Mouse (Mus musculus) midbrain, embryonic 13.5 days (tissue): Measurements from ENCODE around the gene Stxbp5. TPM values are rescaled to one million over a fixed set of nuclear protein-coding genes. Genes with fewer than 3 reads are reported as not detected.

Source experiments
- ATAC-seq: fragments of 200-750 bp; cut with Nextera tagmentation; 2 replicates; pipeline ENCODE4 v1.8.0; 2017; ENCODE audit warnings: mild to moderate bottlenecking, moderate TSS enrichment, moderate library complexity
- H3K27ac ChIP-seq: fragments of 300-500 bp; sonication (generic); 2 replicates; pipeline ENCODE4 v1.5.1; 2015; ENCODE audit warnings: inconsistent platforms, mild to moderate bottlenecking, moderate library complexity
- H3K27me3 ChIP-seq: fragments of 300-500 bp; sonication (generic); 2 replicates; pipeline ENCODE4 v1.6.1; 2015; ENCODE audit warnings: mild to moderate bottlenecking, inconsistent platforms
- H3K36me3 ChIP-seq: fragments of 300-500 bp; sonication (generic); 2 replicates; pipeline ENCODE4 v1.6.1; 2015; ENCODE audit warnings: mild to moderate bottlenecking, inconsistent platforms
- H3K4me1 ChIP-seq: fragments of 300-500 bp; sonication (generic); replicated peaks from 2 replicates; pipeline ENCODE4 v1.6.1; 2015; ENCODE audit warnings: inconsistent platforms
- H3K4me2 ChIP-seq: fragments of 300-500 bp; sonication (generic); replicated peaks from 2 replicates; pipeline ENCODE4 v1.6.1; 2015; ENCODE audit warnings: moderate library complexity, mild to moderate bottlenecking, inconsistent platforms
- H3K4me3 ChIP-seq: fragments of 300-500 bp; sonication (generic); replicated peaks from 2 replicates; pipeline ENCODE4 v1.5.1; 2015; ENCODE audit warnings: mild to moderate bottlenecking, inconsistent platforms
- H3K9ac ChIP-seq: fragments of 300-500 bp; sonication (generic); replicated peaks from 2 replicates; pipeline ENCODE4 v1.6.1; 2015; ENCODE audit warnings: mild to moderate bottlenecking, inconsistent platforms
- H3K9me3 ChIP-seq: fragments of 300-500 bp; sonication (generic); 2 replicates; pipeline ENCODE4 v1.6.1; 2016; ENCODE audit warnings: mild to moderate bottlenecking, inconsistent platforms
- WGBS: fragments of 180-500 bp; shearing (Covaris S2); methylation state at CpG from one replicate; pipeline ENCODE4 v1.1.7; 2015; 5-methylcytosine and 5-hydroxymethylcytosine counted together
- polyA plus RNA-seq: library from polyadenylated mRNA; unstranded; fragments of >200 nt; fragmentation: Nextera tagmentation; extraction: Ambion mirVana; gene quantifications from 2 replicates; pipeline ENCODE4 v1.2.1, GENCODE M21; 2015

The Stxbp5 gene
- polyA plus RNA-seq, 1 experiment from 2014 or later, result 7.1 TPM

GRCm38 (mm10) chr10:9846408-9846807, 54.5 kb downstream of the Stxbp5 start:
- no peaks in the 10 kb centered on the region for H3K9me3 ChIP-seq
- no peak overlapping the region for H3K27ac ChIP-seq
- H3K9ac ChIP-seq, result no peak overlapping the region
- no peaks in the 10 kb centered on the region for H3K27me3 ChIP-seq
- no peak overlapping the region for H3K4me2 ChIP-seq
- no peak overlapping the region for H3K4me3 ChIP-seq
- H3K4me1 ChIP-seq, result no peaks in the 10 kb centered on the region
- WGBS, result 96% methylated on average over 4 of the region's 4 CpGs
- ATAC-seq, result 0 out of 2 replicates have a peak, but pooled peaks have one; percentile 27
- peaks cover 8% of the 10 kb centered on the region for H3K36me3 ChIP-seq

GRCm38 (mm10) chr10:9839408-9839807, 61.5 kb downstream of the Stxbp5 start:
- Histone ChIP-seq H3K9ac (no peak overlapping the region), H3K27ac (no peak overlapping the region), H3K4me3 (no peak overlapping the region), H3K27me3 (no peaks in the 10 kb centered on the region), H3K9me3 (no peaks in the 10 kb centered on the region), H3K4me1 (no peaks in the 10 kb centered on the region), H3K36me3 (0 out of 2 replicates have a peak, but pooled peaks cover 7% of the 10 kb centered on the region), H3K4me2 (no peak overlapping the region)
- 59% methylated on average over 7 of the region's 7 CpGs for WGBS
- no peak for ATAC-seq

- H3K4me1 ChIP-seq, result no peaks in the 10 kb centered on the region
- ATAC-seq, result no peak
- H3K27me3 ChIP-seq, result no peaks in the 10 kb centered on the region
- H3K27ac ChIP-seq, result no peak overlapping the region
- H3K4me2 ChIP-seq, result no peak overlapping the region
- peaks cover 16% of the 10 kb centered on the region; the same call in 1 of the 2 replicates for H3K36me3 ChIP-seq
- H3K9ac ChIP-seq, result no peak overlapping the region
- no peaks in the 10 kb centered on the region for H3K9me3 ChIP-seq
- 85% methylated on average over 4 of the region's 4 CpGs for WGBS
- H3K4me3 ChIP-seq, result no peak overlapping the region
Measured at GRCm38 (mm10) chr10:9834986-9835385, 65.9 kb downstream of the Stxbp5 start.

GRCm38 (mm10) chr10:9832937-9833336, 67.9 kb downstream of the Stxbp5 start:
- 85% methylated on average over 4 of the region's 4 CpGs for WGBS
- H3K27ac ChIP-seq, result no peak overlapping the region
- no peak for ATAC-seq

GRCm38 (mm10) chr10:9829744-9830143, 71.1 kb downstream of the Stxbp5 start:
- Histone ChIP-seq H3K27me3 (no peaks in the 10 kb centered on the region), H3K9me3 (no peaks in the 10 kb centered on the region), H3K36me3 (peaks cover 12% of the 10 kb centered on the region; the same call in 1 of the 2 replicates), H3K4me2 (no peak overlapping the region), H3K4me1 (no peaks in the 10 kb centered on the region), H3K9ac (no peak overlapping the region), H3K4me3 (no peak overlapping the region), H3K27ac (no peak overlapping the region)
- no peak for ATAC-seq
- WGBS, result 92% methylated on average over 3 of the region's 3 CpGs

More at GRCm38 (mm10) chr10:9832937-9833336, 67.9 kb downstream of the Stxbp5 start:
- no peak overlapping the region for H3K4me2 ChIP-seq
- peaks cover 16% of the 10 kb centered on the region; the same call in 1 of the 2 replicates for H3K36me3 ChIP-seq
- H3K9ac ChIP-seq, result no peak overlapping the region
- H3K4me1 ChIP-seq, result no peaks in the 10 kb centered on the region
- H3K9me3 ChIP-seq, result no peaks in the 10 kb centered on the region
- no peak overlapping the region for H3K4me3 ChIP-seq
- H3K27me3 ChIP-seq, result no peaks in the 10 kb centered on the region

- ATAC-seq, result no peak
- WGBS, result 65% methylated on average over 6 of the region's 6 CpGs
Measured at GRCm38 (mm10) chr10:9821299-9821698, 79.6 kb downstream of the Stxbp5 start.

GRCm38 (mm10) chr10:9818574-9818973, 82.3 kb downstream of the Stxbp5 start:
- ATAC-seq, result no peak
- no peak overlapping the region for H3K4me3 ChIP-seq
- H3K9ac ChIP-seq, result no peak overlapping the region
- H3K27me3 ChIP-seq, result no peaks in the 10 kb centered on the region
- H3K4me1 ChIP-seq, result no peaks in the 10 kb centered on the region
- 92% methylated on average over 7 of the region's 7 CpGs for WGBS
- H3K9me3 ChIP-seq, result no peaks in the 10 kb centered on the region
- no peak overlapping the region for H3K27ac ChIP-seq
- no peaks in the 10 kb centered on the region for H3K36me3 ChIP-seq
- no peak overlapping the region for H3K4me2 ChIP-seq

More at GRCm38 (mm10) chr10:9821299-9821698, 79.6 kb downstream of the Stxbp5 start:
- Histone ChIP-seq H3K4me1 (no peaks in the 10 kb centered on the region), H3K4me3 (no peak overlapping the region), H3K9me3 (no peaks in the 10 kb centered on the region), H3K9ac (no peak overlapping the region), H3K4me2 (no peak overlapping the region), H3K27ac (no peak overlapping the region), H3K27me3 (no peaks in the 10 kb centered on the region), H3K36me3 (no peaks in the 10 kb centered on the region)

GRCm38 (mm10) chr10:9813926-9814325, 87.0 kb downstream of the Stxbp5 start:
- H3K36me3 ChIP-seq, result no peaks in the 10 kb centered on the region
- H3K4me2 ChIP-seq, result no peak overlapping the region
- no peaks in the 10 kb centered on the region for H3K4me1 ChIP-seq
- no peak overlapping the region for H3K9ac ChIP-seq
- no peaks in the 10 kb centered on the region for H3K27me3 ChIP-seq
- WGBS, result 82% methylated on average over 4 of the region's 4 CpGs
- H3K4me3 ChIP-seq, result no peak overlapping the region
- no peak overlapping the region for H3K27ac ChIP-seq
- peak; percentile 89 for ATAC-seq
- no peaks in the 10 kb centered on the region for H3K9me3 ChIP-seq

- no peak overlapping the region for H3K9ac ChIP-seq
- 88% methylated on average over 2 of the region's 2 CpGs for WGBS
- H3K4me1 ChIP-seq, result no peaks in the 10 kb centered on the region
- no peak for ATAC-seq
- no peak overlapping the region for H3K27ac ChIP-seq
- no peak overlapping the region for H3K4me2 ChIP-seq
- no peaks in the 10 kb centered on the region for H3K9me3 ChIP-seq
- H3K36me3 ChIP-seq, result peaks cover 5% of the 10 kb centered on the region; the same call in 1 of the 2 replicates
- H3K27me3 ChIP-seq, result no peaks in the 10 kb centered on the region
- H3K4me3 ChIP-seq, result no peak overlapping the region
Measured at GRCm38 (mm10) chr10:9807596-9807995, 93.3 kb downstream of the Stxbp5 start.

- WGBS, result 42% methylated on average over 3 of the region's 3 CpGs
- Histone ChIP-seq H3K27me3 (no peaks in the 10 kb centered on the region), H3K4me1 (no peaks in the 10 kb centered on the region), H3K4me2 (no peak overlapping the region), H3K36me3 (peaks cover 5% of the 10 kb centered on the region; the same call in 1 of the 2 replicates), H3K4me3 (no peak overlapping the region), H3K9ac (no peak overlapping the region), H3K9me3 (no peaks in the 10 kb centered on the region), H3K27ac (no peak overlapping the region)
- no peak for ATAC-seq
Measured at GRCm38 (mm10) chr10:9805341-9805740, 95.5 kb downstream of the Stxbp5 start.

- Histone ChIP-seq H3K36me3 (peaks cover 9% of the 10 kb centered on the region; the same call in 1 of the 2 replicates), H3K27me3 (no peaks in the 10 kb centered on the region), H3K4me1 (no peaks in the 10 kb centered on the region), H3K9ac (no peak overlapping the region), H3K9me3 (no peaks in the 10 kb centered on the region), H3K27ac (no peak overlapping the region), H3K4me3 (no peak overlapping the region), H3K4me2 (no peak overlapping the region)
- no peak for ATAC-seq
- 19% methylated on average over 2 of the region's 2 CpGs for WGBS
Measured at GRCm38 (mm10) chr10:9803126-9803525, 97.8 kb downstream of the Stxbp5 start.

GRCm38 (mm10) chr10:9801571-9801970, 99.3 kb downstream of the Stxbp5 start:
- Histone ChIP-seq H3K9me3 (no peaks in the 10 kb centered on the region), H3K27ac (no peak overlapping the region), H3K27me3 (no peaks in the 10 kb centered on the region), H3K4me1 (no peaks in the 10 kb centered on the region), H3K4me3 (no peak overlapping the region), H3K36me3 (peaks cover 22% of the 10 kb centered on the region), H3K9ac (no peak overlapping the region), H3K4me2 (no peak overlapping the region)
- 44% methylated on average over 1 of the region's 1 CpGs for WGBS
- ATAC-seq, result no peak

- no peak for ATAC-seq
- Histone ChIP-seq H3K36me3 (peaks cover 29% of the 10 kb centered on the region), H3K9ac (no peak overlapping the region), H3K27me3 (no peaks in the 10 kb centered on the region), H3K4me3 (no peak overlapping the region), H3K27ac (no peak overlapping the region), H3K9me3 (no peaks in the 10 kb centered on the region), H3K4me1 (no peaks in the 10 kb centered on the region), H3K4me2 (no peak overlapping the region)
- WGBS, result 77% methylated on average over 1 of the region's 1 CpGs
Measured at GRCm38 (mm10) chr10:9799085-9799484, 101.8 kb downstream of the Stxbp5 start.
